Mouse (Mus musculus): ENCODE results near the gene Akap4. TPM values are rescaled to one million over a fixed set of nuclear protein-coding genes. Genes with fewer than 3 reads are reported as not detected.

Gene Akap4
- not detected in 2 replicates for polyA plus RNA-seq (2015; fragmentation: Nextera tagmentation; extraction: Ambion mirVana)

DNA sequence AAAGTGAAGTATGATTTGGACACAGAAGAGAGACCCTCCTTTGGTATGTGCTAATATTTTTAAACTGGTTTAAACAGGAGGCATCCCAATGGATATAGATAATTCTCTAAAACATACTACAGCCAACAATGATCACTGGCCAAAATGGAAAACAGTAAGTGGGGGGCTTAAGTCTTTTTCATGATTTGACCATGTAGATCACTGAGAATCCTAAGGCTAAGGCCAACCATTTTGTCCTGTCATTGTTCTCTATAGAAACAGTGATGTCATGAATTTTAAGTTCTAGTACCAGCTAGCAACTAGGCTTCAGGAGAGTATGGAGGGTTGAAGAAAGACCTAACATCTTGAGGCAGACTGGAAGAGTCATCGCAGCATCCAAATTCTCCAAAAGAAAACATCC, at the start of gene Akap4:
Gene Akap4, plus strand, starts transcription at position 301 of the 400 bp plus-strand sequence.
- Histone ChIP-seq H3K4me2 (no peak within 1 kb of the TSS), H3K4me3 (replicated peaks) (no peak within 1 kb of the TSS), H3K9me3 (replicated peaks) (peaks cover 4% of the 10 kb centered on the region; the same call in 1 of the 2 replicates), H3K9ac (no peak within 1 kb of the TSS), H3K27me3 (no peaks in the 10 kb centered on the region), H3K27ac (replicated peaks) (no peak within 1 kb of the TSS), H3K36me3 (replicated peaks) (no peaks in the 10 kb centered on the region), H3K4me1 (replicated peaks) (no peaks in the 10 kb centered on the region)
- no peak for ATAC-seq (ENCODE audit: insufficient read depth)
- WGBS (ENCODE audit: insufficient replicate concordance): 69% methylated on average over 1 of the region's 1 CpGs

DNA sequence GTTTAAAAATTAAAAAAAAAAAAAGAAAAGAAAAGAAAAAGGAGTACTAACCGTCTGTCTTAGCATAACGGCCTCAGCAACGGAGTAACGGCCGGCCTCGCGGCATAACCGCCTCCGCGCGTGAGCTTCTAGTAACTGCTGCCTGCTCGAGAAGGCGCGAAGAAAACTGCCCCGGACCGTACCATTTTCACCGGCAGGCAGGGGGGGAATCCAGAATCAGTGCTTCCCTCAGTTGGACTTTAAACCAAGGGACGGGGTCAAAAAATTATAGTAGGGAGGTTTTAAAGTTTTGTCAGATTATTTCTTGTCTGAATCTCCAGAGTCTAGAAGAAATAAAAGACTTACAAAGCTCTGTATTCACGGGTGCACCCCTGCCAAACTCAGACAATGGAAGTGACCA, 25.8 kb upstream of the Akap4 start, which contains the start of gene Ccnb3:
Gene Ccnb3, minus strand, starts transcription at position 101 of the 400 bp plus-strand sequence.
- Histone ChIP-seq H3K27ac (replicated peaks) (no peak within 1 kb of the TSS), H3K36me3 (replicated peaks) (no peaks in the 10 kb centered on the region), H3K9ac (no peak within 1 kb of the TSS), H3K9me3 (replicated peaks) (no peaks in the 10 kb centered on the region), H3K4me1 (replicated peaks) (no peaks in the 10 kb centered on the region), H3K27me3 (no peaks in the 10 kb centered on the region), H3K4me3 (replicated peaks) (no peak within 1 kb of the TSS), H3K4me2 (no peak within 1 kb of the TSS)
- ATAC-seq (ENCODE audit: insufficient read depth): no peak
- WGBS (ENCODE audit: insufficient replicate concordance): 89% methylated on average over 19 of the region's 19 CpGs

GRCm38 (mm10) chrX:7057056-7057455, 10.3 kb upstream of the Akap4 start:
- Histone ChIP-seq H3K9ac (no peak overlapping the region), H3K27me3 (no peaks in the 10 kb centered on the region), H3K36me3 (replicated peaks) (no peaks in the 10 kb centered on the region), H3K9me3 (replicated peaks) (no peaks in the 10 kb centered on the region), H3K4me2 (peak overlapping the region; percentile 45), H3K27ac (replicated peaks) (peak overlapping the region; percentile 72), H3K4me3 (replicated peaks) (no peak overlapping the region), H3K4me1 (replicated peaks) (peaks cover 19% of the 10 kb centered on the region)
- ATAC-seq (ENCODE audit: insufficient read depth): peak; percentile 77

GRCm38 (mm10) chrX:7057634-7058033, 9.7 kb upstream of the Akap4 start:
- Histone ChIP-seq H3K36me3 (replicated peaks) (no peaks in the 10 kb centered on the region), H3K4me2 (peak overlapping the region; percentile 45), H3K27me3 (no peaks in the 10 kb centered on the region), H3K9ac (no peak overlapping the region), H3K4me3 (replicated peaks) (no peak overlapping the region), H3K27ac (replicated peaks) (peak overlapping the region; percentile 78), H3K9me3 (replicated peaks) (no peaks in the 10 kb centered on the region), H3K4me1 (replicated peaks) (peaks cover 19% of the 10 kb centered on the region)
- WGBS (ENCODE audit: insufficient replicate concordance): 32% methylated on average over 2 of the region's 2 CpGs
- peak; percentile 96 for ATAC-seq (ENCODE audit: insufficient read depth)

- H3K27me3 ChIP-seq: no peaks in the 10 kb centered on the region
- no peaks in the 10 kb centered on the region for H3K9me3 ChIP-seq (replicated peaks)
- H3K9ac ChIP-seq: no peak overlapping the region
- no peaks in the 10 kb centered on the region for H3K36me3 ChIP-seq (replicated peaks)
- H3K4me3 ChIP-seq (replicated peaks): no peak overlapping the region
- no peaks in the 10 kb centered on the region for H3K4me1 ChIP-seq (replicated peaks)
- no peak for ATAC-seq (ENCODE audit: insufficient read depth)
- H3K4me2 ChIP-seq: no peak overlapping the region
- no peak overlapping the region for H3K27ac ChIP-seq (replicated peaks)
These were observed 3.2 kb upstream of the Akap4 start for GRCm38 (mm10) chrX:7064109-7064508.

DNA sequence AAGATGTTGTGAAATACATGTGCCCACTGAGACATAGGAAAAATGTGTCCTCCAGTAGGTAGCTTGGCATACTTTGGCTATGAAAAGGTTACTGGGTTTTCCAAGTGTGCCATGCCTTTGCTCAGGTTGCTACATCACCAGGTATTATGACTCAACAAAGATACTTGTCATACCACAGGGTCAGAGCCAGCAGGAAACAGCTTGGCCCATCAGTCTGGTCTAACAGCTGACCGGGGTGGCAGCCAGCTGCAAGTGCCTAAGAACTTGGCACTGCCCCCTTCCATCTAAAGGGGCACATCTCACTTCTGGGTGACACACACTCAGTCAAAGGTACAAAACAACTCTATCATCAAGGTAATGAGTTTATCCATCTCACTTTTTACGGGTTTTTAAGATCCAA, 683 bp downstream of the Akap4 start:
- H3K4me1 ChIP-seq (replicated peaks): no peaks in the 10 kb centered on the region
- H3K27me3 ChIP-seq: no peaks in the 10 kb centered on the region
- no peak overlapping the region for H3K27ac ChIP-seq (replicated peaks)
- H3K4me3 ChIP-seq (replicated peaks): no peak overlapping the region
- no peaks in the 10 kb centered on the region for H3K36me3 ChIP-seq (replicated peaks)
- peaks cover 4% of the 10 kb centered on the region; the same call in 1 of the 2 replicates for H3K9me3 ChIP-seq (replicated peaks)
- no peak overlapping the region for H3K9ac ChIP-seq
- no peak for ATAC-seq (ENCODE audit: insufficient read depth)
- no peak overlapping the region for H3K4me2 ChIP-seq
- WGBS (ENCODE audit: insufficient replicate concordance): 39% methylated on average over 2 of the region's 2 CpGs

GRCm38 (mm10) chrX:7079820-7080429, 12.6 kb downstream of the Akap4 start:
- Histone ChIP-seq H3K36me3 (replicated peaks) (no peaks in the 10 kb centered on the region), H3K9ac (no peak overlapping the region), H3K27ac (replicated peaks) (no peak overlapping the region), H3K4me1 (replicated peaks) (no peaks in the 10 kb centered on the region), H3K9me3 (replicated peaks) (no peaks in the 10 kb centered on the region), H3K4me2 (no peak overlapping the region), H3K27me3 (no peaks in the 10 kb centered on the region), H3K4me3 (replicated peaks) (no peak overlapping the region)
- ATAC-seq (ENCODE audit: insufficient read depth): no peak
- 60% methylated on average over 6 of the region's 6 CpGs for WGBS (ENCODE audit: insufficient replicate concordance)

DNA sequence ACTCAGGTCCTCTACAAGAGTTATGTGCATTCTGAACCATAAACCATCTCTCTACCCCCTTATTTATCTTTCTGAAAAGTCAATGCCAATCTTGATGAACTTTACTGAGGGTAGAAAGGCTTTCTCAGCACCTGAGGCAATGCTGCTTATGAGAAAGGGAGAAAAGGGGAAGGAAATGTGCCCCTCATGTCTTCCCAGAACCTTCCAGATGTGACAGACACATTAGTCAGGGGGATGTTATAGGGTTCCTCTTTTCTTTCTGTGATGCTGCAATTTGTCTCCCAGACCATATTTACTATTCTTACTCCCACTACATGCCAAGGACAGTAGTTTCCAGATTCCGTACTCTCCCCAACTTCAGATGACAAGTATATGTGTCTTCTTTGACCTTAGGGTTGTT, 18.6 kb downstream of the Akap4 start:
- Histone ChIP-seq H3K27ac (replicated peaks) (no peak overlapping the region), H3K9ac (no peak overlapping the region), H3K36me3 (replicated peaks) (no peaks in the 10 kb centered on the region), H3K4me2 (no peak overlapping the region), H3K4me3 (replicated peaks) (no peak overlapping the region), H3K9me3 (replicated peaks) (no peaks in the 10 kb centered on the region), H3K27me3 (no peaks in the 10 kb centered on the region), H3K4me1 (replicated peaks) (no peaks in the 10 kb centered on the region)
- ATAC-seq (ENCODE audit: insufficient read depth): no peak
- 33% methylated on average over 1 of the region's 1 CpGs for WGBS (ENCODE audit: insufficient replicate concordance)

GRCm38 (mm10) chrX:7090323-7090722, 23.0 kb downstream of the Akap4 start:
- H3K9ac ChIP-seq: no peak overlapping the region
- no peak overlapping the region for H3K27ac ChIP-seq (replicated peaks)
- no peak for ATAC-seq (ENCODE audit: insufficient read depth)
- H3K27me3 ChIP-seq: no peaks in the 10 kb centered on the region
- no peak overlapping the region for H3K4me3 ChIP-seq (replicated peaks)
- H3K9me3 ChIP-seq (replicated peaks): no peaks in the 10 kb centered on the region
- no peak overlapping the region for H3K4me2 ChIP-seq
- H3K36me3 ChIP-seq (replicated peaks): no peaks in the 10 kb centered on the region
- H3K4me1 ChIP-seq (replicated peaks): no peaks in the 10 kb centered on the region

GRCm38 (mm10) chrX:7102280-7102679, 35.0 kb downstream of the Akap4 start:
- Histone ChIP-seq H3K4me3 (replicated peaks) (no peak overlapping the region), H3K36me3 (replicated peaks) (no peaks in the 10 kb centered on the region), H3K4me2 (no peak overlapping the region), H3K9ac (no peak overlapping the region), H3K4me1 (replicated peaks) (no peaks in the 10 kb centered on the region), H3K27me3 (no peaks in the 10 kb centered on the region), H3K9me3 (replicated peaks) (no peaks in the 10 kb centered on the region), H3K27ac (replicated peaks) (no peak overlapping the region)
- ATAC-seq (ENCODE audit: insufficient read depth): no peak

- H3K4me2 ChIP-seq: no peak overlapping the region
- no peaks in the 10 kb centered on the region for H3K4me1 ChIP-seq (replicated peaks)
- no peaks in the 10 kb centered on the region for H3K36me3 ChIP-seq (replicated peaks)
- H3K4me3 ChIP-seq (replicated peaks): no peak overlapping the region
- ATAC-seq (ENCODE audit: insufficient read depth): no peak
- no peaks in the 10 kb centered on the region for H3K9me3 ChIP-seq (replicated peaks)
- 64% methylated on average over 3 of the region's 3 CpGs for WGBS (ENCODE audit: insufficient replicate concordance)
- H3K27me3 ChIP-seq: no peaks in the 10 kb centered on the region
- H3K27ac ChIP-seq (replicated peaks): no peak overlapping the region
- H3K9ac ChIP-seq: no peak overlapping the region
These were observed 47.6 kb downstream of the Akap4 start for GRCm38 (mm10) chrX:7114885-7115284.

GRCm38 (mm10) chrX:7121618-7122280, 54.4 kb downstream of the Akap4 start:
- no peak for ATAC-seq (ENCODE audit: insufficient read depth)
- Histone ChIP-seq H3K9ac (no peak overlapping the region), H3K9me3 (replicated peaks) (no peaks in the 10 kb centered on the region), H3K4me1 (replicated peaks) (no peaks in the 10 kb centered on the region), H3K36me3 (replicated peaks) (no peaks in the 10 kb centered on the region), H3K27ac (replicated peaks) (no peak overlapping the region), H3K4me2 (no peak overlapping the region), H3K27me3 (no peaks in the 10 kb centered on the region), H3K4me3 (replicated peaks) (no peak overlapping the region)
- 33% methylated on average over 4 of the region's 4 CpGs for WGBS (ENCODE audit: insufficient replicate concordance)
